Mouse (Mus musculus) bone marrow, adult 2 months (tissue): Measurements from ENCODE around the gene Il1rapl2. TPM values are rescaled to one million over a fixed set of nuclear protein-coding genes. Genes with fewer than 3 reads are reported as not detected.
"Not testable (repeated sequence)": the region's sequence is repeated elsewhere in the genome, so short reads cannot be mapped to it uniquely, and the experiment has no call there.

Experiments
- H3K27ac ChIP-seq: fragments of 200-500 bp; 2 replicates; pipeline ENCODE4 v1.5.1; 2012; ENCODE audit warnings: low read depth, mild to moderate bottlenecking, control low read depth, inconsistent platforms, low read length; ENCODE audit not compliant: control insufficient read depth, poor library complexity, insufficient read depth
- H3K4me1 ChIP-seq: fragments of 200-500 bp; 2 replicates; pipeline ENCODE4 v1.6.1; 2011; ENCODE audit warnings: low read length; ENCODE audit not compliant: control insufficient read depth, insufficient read depth
- H3K4me3 ChIP-seq: fragments of 200-500 bp; replicated peaks from 2 replicates; pipeline ENCODE3; 2011; ENCODE audit warnings: mild to moderate bottlenecking, low read depth, low read length, control low read depth; ENCODE audit not compliant: control insufficient read depth
- CTCF ChIP-seq: fragments of 200-500 bp; IDR thresholded peaks from 2 replicates; pipeline ENCODE4 v1.5.1; 2011; ENCODE audit warnings: low read length, control low read depth; ENCODE audit not compliant: control insufficient read depth, insufficient read depth
- POLR2A ChIP-seq: fragments of 200-500 bp; IDR thresholded peaks from 2 replicates; pipeline ENCODE4 v1.6.1; 2011; ENCODE audit warnings: low read depth, mild to moderate bottlenecking, control low read depth, low read length, borderline replicate concordance; ENCODE audit not compliant: control insufficient read depth
- WGBS: fragments of 180-500 bp; shearing (Covaris S2); methylation state at CpG from one replicate; pipeline ENCODE4 v1.1.7; 2018; 5-methylcytosine and 5-hydroxymethylcytosine counted together
- polyA plus RNA-seq: library from polyadenylated mRNA; stranded (reverse); fragments of >200 nt; gene quantifications from 2 replicates; pipeline ENCODE4 v1.2.4, GENCODE M21; 2011; ENCODE audit warnings: low replicate concordance; ENCODE audit not compliant: missing spikeins, insufficient read depth, insufficient read length

The Il1rapl2 gene
- polyA plus RNA-seq, 1 experiment: not detected

DNA sequence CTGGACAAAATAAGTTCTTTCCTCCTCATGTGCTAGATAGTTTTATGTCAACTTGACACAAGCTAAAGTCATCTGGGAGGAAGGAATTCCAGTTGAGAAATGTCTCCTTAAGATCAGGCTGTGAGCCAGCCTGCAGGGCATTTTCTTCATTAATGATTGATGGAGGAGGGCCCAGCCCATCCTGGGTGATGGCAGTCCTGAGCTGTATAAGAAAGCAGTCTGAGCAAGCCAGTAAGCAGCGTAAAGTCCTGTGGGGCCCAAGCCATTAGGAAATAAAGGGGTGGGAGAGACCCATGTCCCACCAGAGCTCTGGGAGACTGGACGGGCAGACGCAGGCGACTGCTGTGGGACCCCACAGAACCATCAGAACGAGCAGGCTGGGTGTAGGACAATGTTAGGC lies 400.9 kb downstream of the Il1rapl2 start:
- TF ChIP-seq POLR2A (no peak), CTCF (no peak)
- H3K27ac ChIP-seq: no peak overlapping the region
- H3K4me1 ChIP-seq: no peaks in the 10 kb centered on the region
- no peak overlapping the region for H3K4me3 ChIP-seq
- 75% methylated on average over 5 of the region's 5 CpGs for WGBS

DNA sequence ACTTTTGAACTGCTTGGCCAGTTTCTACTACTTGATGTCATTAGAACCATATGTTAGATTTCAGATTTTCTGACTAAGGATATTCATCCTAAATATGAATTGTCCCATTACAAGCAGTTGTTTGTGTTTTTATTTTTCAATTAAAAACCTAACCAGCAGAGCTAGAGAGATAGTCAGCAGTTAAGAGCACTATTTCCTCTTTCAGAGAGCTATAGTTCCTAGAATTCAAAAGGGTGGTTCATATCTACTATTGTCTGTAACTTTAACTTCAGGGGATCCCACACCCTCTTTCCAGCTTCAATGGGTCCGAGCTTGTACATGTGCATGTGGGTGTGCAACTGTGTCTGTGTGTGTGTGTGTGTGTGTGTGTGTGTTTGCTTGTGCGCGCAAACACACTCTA lies 472.7 kb downstream of the Il1rapl2 start:
- H3K4me3 ChIP-seq: no peak overlapping the region
- no peaks in the 10 kb centered on the region for H3K4me1 ChIP-seq
- no peak overlapping the region for H3K27ac ChIP-seq
- TF ChIP-seq CTCF (no peak), POLR2A (no peak)
- 76% methylated on average over 3 of the region's 3 CpGs for WGBS

DNA sequence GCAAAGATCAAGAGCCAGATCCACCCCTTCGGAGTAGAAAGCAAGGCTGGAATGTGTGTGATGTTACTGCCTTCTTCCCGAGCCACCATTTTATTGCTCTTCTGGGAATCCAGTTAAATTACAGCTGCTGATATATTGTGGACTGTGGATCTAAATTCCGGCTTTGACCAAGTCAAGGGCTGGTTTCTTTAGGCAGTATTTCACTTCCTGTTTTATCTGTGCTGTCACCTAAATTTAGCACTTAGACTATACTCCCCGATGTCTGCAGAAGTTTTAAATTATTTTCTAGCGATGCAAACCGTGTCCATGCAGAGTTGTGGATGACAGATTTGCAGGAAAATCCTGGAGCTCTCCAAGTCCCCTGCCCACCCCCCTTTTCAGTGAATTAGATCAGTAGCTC lies 533.5 kb downstream of the Il1rapl2 start:
- H3K4me1 ChIP-seq: no peaks in the 10 kb centered on the region
- WGBS: 36% methylated on average over 6 of the region's 6 CpGs
- no peak overlapping the region for H3K27ac ChIP-seq
- TF ChIP-seq POLR2A (no peak), CTCF (no peak)
- H3K4me3 ChIP-seq: no peak overlapping the region

DNA sequence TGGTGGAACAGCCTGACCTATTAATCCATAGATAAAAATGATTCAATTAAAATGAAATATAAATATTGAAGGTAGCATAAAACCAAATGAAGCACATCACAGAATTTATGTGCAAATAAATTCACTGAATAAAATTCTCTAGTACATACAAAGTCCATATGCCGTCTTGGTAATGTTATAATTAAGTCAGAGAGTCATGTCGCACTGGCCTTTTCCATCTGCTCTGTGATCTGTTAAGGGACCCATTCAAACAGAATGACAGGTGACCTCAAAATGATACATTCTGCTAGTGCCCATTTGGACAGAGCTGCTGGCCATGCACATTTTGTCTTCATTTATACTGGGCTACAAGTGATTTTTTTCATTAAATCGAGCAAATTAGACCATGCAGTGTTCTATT lies 534.3 kb downstream of the Il1rapl2 start:
- 74% methylated on average over 3 of the region's 3 CpGs for WGBS
- TF ChIP-seq CTCF: no peak
- no peak for TF ChIP-seq POLR2A
- Histone ChIP-seq H3K27ac (no peak overlapping the region), H3K4me1 (no peaks in the 10 kb centered on the region), H3K4me3 (no peak overlapping the region)

DNA sequence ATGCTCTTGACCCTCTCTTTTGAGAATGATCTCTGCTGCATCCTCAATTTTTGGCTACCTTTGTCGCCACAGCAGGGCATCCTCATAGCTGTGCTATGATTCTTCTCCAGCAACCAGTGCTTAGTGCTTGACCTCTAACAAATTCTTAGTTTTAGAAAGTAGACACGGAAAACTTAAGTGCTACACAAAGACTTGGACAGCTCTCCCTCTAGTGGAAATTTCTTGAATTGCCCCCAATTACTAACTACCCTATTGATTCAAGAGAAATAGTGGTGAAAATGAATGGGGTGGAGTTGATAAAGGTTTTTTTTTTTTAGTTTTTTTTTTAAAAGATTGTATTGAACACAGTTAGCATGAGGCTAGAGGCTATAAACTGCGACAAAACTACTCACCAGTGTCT lies 599.7 kb downstream of the Il1rapl2 start:
- Histone ChIP-seq H3K4me3 (no peak overlapping the region), H3K27ac (no peak overlapping the region), H3K4me1 (no peaks in the 10 kb centered on the region)
- WGBS: 12% methylated on average over 3 of the region's 3 CpGs
- no peak for TF ChIP-seq POLR2A
- TF ChIP-seq CTCF: no peak

DNA sequence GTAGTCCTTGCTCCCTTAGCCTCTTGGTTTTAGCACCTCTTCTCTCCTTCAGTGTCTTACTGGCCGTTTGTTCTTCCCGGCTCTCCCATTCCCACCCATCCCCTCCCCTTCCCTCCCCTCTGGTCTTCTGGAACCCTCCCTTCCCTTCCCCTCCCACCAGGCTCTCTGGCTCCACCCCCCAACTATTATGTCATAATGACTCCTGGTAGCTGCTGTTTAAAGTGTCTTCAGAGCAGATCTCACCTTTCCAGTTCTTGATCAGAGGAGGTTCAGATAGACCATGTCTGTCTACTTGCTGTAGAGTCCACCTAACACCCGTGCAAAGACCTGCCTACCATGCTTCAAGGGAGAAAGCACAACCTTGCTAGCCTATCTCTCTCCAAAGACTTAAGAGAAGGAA lies 639.1 kb downstream of the Il1rapl2 start, which contains the start of gene Tex13a:
Gene Tex13a (minus strand): TSS at position 101 of the 400 bp plus-strand sequence.
- Histone ChIP-seq H3K4me3 (no peak within 1 kb of the TSS), H3K4me1 (no peaks in the 10 kb centered on the region), H3K27ac (no peak within 1 kb of the TSS)
- no peak for TF ChIP-seq CTCF
- TF ChIP-seq POLR2A: no peak
- WGBS: 74% methylated on average over 3 of the region's 3 CpGs

DNA sequence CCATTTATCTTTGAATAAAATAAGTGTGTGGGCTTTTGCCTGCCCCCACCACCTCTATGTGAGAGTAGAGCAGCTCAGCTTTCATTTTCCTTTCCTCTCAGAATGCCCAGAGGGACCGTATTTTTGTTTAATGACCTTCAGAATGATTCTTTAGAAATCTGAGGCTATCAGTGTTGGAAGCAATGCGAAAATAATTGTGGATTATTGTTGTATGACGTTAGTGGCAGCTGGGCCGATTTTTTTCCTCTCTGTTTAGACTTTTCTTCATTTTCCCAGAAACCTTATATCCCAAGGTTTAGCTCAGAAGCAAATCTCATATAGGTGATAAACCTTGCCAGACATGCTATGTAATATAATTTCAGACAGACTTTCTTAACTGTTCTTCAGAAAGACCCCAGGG lies 664.2 kb downstream of the Il1rapl2 start:
- Histone ChIP-seq H3K4me3 (no peak overlapping the region), H3K27ac (no peak overlapping the region), H3K4me1 (no peaks in the 10 kb centered on the region)
- WGBS: 60% methylated on average over 4 of the region's 4 CpGs
- TF ChIP-seq CTCF (no peak), POLR2A (no peak)

DNA sequence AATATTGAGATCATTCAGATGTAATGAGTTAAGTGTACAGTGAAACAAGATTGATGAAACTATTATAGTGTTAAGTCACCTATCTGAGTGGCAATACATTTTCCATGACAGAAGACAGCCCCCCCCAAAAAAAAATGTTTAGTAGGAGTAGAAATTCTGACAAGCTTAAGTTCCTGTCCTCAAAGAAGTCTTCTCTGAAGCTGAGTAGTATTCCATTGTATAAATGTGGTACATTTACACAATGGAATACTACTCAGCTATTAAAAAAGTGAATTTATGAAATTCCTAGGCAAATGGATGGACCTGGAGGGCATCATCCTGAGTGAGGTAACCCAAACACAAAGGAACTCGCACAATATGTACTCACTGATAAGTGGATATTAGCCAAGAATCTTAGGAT lies 778.3 kb downstream of the Il1rapl2 start:
- not testable (repeated sequence) for H3K4me1 ChIP-seq, H3K27ac ChIP-seq, H3K4me3 ChIP-seq
- WGBS: 61% methylated on average over 1 of the region's 1 CpGs

DNA sequence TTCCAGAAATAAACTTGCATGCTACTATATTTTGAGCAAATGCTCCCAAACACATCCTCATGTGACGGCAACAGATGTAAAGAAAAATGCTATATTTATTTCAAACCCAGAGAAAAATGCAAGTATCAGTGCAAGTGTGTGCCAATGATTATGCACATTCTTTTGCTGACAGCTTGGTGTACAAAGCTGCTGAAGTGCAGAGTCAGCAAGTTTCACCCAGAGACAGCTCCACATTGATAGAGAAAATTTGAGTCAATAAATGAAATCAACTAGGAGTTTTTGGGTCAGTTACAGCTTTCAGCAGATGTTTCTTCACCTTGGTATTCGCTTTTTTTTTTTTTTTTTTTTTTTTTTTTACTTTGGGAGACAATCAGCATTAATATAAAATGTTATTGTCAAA lies 863.4 kb downstream of the Il1rapl2 start:
- TF ChIP-seq CTCF (no peak), POLR2A (no peak)
- WGBS: 50% methylated on average over 2 of the region's 2 CpGs
- H3K4me1 ChIP-seq: no peaks in the 10 kb centered on the region

DNA sequence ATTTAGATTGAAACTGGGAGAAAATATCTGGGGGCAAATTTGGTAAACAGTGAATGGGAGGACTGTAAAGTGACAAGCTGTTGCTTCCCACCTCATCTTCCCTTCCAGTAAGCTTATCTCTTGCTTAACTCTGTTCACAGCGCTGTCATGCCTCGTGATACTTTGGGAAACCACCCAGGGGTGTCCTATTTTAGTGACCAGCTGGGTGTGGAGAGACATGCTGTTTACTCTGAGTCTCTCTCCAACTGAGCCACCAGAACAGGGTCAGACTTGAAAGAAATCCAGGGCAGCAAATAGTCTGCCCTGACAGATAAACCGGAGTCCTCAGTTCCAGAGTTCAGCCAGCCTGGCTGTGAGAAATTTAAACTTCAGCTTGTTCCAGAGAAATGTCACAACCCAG lies 867.5 kb downstream of the Il1rapl2 start:
- H3K27ac ChIP-seq: no peak overlapping the region
- no peak overlapping the region for H3K4me3 ChIP-seq
- H3K4me1 ChIP-seq: no peaks in the 10 kb centered on the region
- TF ChIP-seq CTCF (no peak), POLR2A (no peak)
- WGBS: 78% methylated on average over 3 of the region's 3 CpGs

More for the DNA sequence above, 863.4 kb downstream of the Il1rapl2 start:
- Histone ChIP-seq H3K4me3 (no peak overlapping the region), H3K27ac (no peak overlapping the region)
